Mouse (Mus musculus): ENCODE measurements around the gene Tm2d1. TPM values are rescaled to one million over a fixed set of nuclear protein-coding genes. Genes with fewer than 3 reads are reported as not detected.
"Not testable (repeated sequence)": the region's sequence is repeated elsewhere in the genome, so short reads cannot be mapped to it uniquely, and the experiment has no call there.

The Tm2d1 gene
- 44.9 and 60.3 TPM in 2 replicates for polyA plus RNA-seq (2011; ENCODE audit: insufficient read length, low read depth, missing spikeins)

DNA sequence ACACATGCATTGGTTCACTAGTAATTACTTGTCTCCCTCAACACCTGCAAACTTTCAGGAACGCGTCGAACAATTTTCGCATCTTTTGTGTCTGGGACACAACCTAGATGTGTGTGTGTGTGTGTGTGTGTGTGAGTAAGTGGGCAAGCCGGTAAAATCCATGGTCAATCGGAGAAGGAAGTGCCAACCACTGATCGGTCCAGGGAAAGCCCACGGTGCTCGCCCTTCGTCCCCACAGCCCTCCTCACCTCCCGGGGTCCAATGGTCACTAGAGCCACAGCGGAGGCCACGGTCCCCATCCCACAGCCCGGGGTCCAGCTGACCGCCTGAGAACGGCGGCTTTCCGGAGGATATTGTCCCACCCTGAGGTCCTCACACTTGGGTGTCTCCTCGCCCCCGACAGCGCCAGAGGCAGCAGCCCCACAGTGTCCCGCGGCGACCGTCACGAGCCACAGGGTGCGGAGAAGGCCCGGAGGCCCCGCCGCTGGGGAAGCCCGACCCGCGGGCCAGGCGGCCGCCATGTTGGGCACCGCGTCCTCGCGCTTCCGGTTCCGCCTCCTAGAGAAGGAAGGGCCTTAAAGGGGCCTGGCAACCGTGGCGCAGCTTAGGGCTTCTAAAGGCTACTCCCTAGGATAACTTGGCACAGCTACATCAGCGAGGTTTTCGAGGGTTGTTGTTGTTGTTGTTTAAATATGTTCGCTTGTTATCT, at the start of gene Tm2d1:
TSS of gene Tm2d1 (minus strand) at position 591 of the 709 bp plus-strand sequence.
- TF ChIP-seq CTCF (IDR thresholded peaks at IDR 0.05; ENCODE audit: borderline replicate concordance, insufficient read depth, low read length): no peak
- peak; percentile 95 for TF ChIP-seq POLR2A (IDR thresholded peaks at IDR 0.05; ENCODE audit: low read depth, low read length)
- Histone ChIP-seq H3K4me1 (ENCODE audit: control insufficient read depth, insufficient read depth, low read length) (no peaks in the 10 kb centered on the region), H3K4me3 (ENCODE audit: insufficient read depth, low read length) (peak within 1 kb of the TSS; percentile 97), H3K27ac (ENCODE audit: insufficient read depth, low read length) (no peak within 1 kb of the TSS)

DNA sequence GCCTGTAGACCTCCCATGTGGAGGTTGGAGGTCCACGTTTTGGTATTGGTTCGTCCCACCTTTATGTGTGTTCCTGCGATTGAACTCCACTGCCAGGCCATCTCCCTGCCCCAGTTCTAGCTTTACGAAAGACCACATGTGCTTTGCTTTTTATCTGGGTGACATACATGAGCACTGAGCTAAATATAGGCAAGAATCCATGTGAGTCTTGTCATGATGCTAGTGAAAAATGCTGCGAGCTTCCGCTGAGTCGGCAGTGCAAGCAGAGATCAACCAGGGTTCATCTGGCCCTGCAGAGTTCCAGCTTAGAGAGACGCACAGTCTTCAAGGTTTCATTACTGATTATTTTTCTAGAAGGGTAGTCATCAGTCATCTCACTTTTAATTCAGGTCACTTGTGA, 45.3 kb upstream of the Tm2d1 start:
- H3K4me3 ChIP-seq (ENCODE audit: insufficient read depth, low read length): no peak overlapping the region
- TF ChIP-seq CTCF (IDR thresholded peaks at IDR 0.05; ENCODE audit: borderline replicate concordance, insufficient read depth, low read length) (no peak), POLR2A (IDR thresholded peaks at IDR 0.05; ENCODE audit: low read depth, low read length) (no peak)
- H3K27ac ChIP-seq (ENCODE audit: insufficient read depth, low read length): no peak overlapping the region
- no peaks in the 10 kb centered on the region for H3K4me1 ChIP-seq (ENCODE audit: control insufficient read depth, insufficient read depth, low read length)

DNA sequence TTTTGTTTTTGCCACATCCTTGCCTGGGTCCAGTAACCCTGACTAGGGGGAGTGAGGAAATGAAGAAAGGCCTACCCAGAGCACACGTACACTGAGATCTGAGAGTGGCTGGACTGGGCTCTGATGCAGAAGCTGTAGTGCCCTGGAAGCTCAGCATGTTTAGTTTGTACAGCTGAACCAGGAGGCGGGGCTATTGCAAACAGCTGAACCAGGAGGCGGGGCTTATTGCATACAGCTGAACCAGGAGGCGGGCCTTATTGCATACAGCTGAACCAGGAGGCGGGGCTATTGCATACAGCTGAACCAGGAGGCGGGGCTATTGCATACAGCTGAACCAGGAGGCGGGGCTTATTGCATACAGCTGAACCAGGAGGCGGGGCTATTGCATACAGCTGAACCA, 32.0 kb upstream of the Tm2d1 start:
- not testable (repeated sequence) for H3K4me1 ChIP-seq (ENCODE audit: control insufficient read depth, insufficient read depth, low read length); H3K4me3 ChIP-seq (ENCODE audit: insufficient read depth, low read length); H3K27ac ChIP-seq (ENCODE audit: insufficient read depth, low read length)

GRCm38 (mm10) chr4:98408455-98408854, 25.3 kb upstream of the Tm2d1 start:
- TF ChIP-seq POLR2A (IDR thresholded peaks at IDR 0.05; ENCODE audit: low read depth, low read length): no peak
- no peak for TF ChIP-seq CTCF (IDR thresholded peaks at IDR 0.05; ENCODE audit: borderline replicate concordance, insufficient read depth, low read length)
- H3K4me3 ChIP-seq (ENCODE audit: insufficient read depth, low read length): no peak overlapping the region
- no peak overlapping the region for H3K27ac ChIP-seq (ENCODE audit: insufficient read depth, low read length)
- no peaks in the 10 kb centered on the region for H3K4me1 ChIP-seq (ENCODE audit: control insufficient read depth, insufficient read depth, low read length)

DNA sequence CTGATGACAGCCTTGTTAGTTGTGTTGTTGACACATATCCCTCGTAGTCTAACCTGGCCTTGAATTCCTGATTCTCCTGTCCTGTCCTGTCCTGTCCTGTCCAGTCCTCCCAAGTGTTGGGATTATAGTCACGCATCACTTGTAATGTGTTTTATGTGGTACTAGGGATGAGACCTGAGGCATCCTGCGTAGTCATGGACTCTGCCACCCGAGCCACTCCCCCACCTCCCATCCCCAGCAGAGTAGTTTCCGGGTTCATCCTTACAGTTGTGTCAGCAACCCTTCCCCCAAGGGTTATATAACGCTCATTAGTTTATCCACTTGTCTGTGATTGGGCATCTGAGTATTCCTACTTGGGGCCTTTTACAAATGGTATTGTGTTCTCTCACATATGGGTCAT, 21.3 kb upstream of the Tm2d1 start:
- no peak overlapping the region for H3K27ac ChIP-seq (ENCODE audit: insufficient read depth, low read length)
- H3K4me1 ChIP-seq (ENCODE audit: control insufficient read depth, insufficient read depth, low read length): peaks cover 5% of the 10 kb centered on the region
- no peak overlapping the region for H3K4me3 ChIP-seq (ENCODE audit: insufficient read depth, low read length)
- no peak for TF ChIP-seq CTCF (IDR thresholded peaks at IDR 0.05; ENCODE audit: borderline replicate concordance, insufficient read depth, low read length)
- TF ChIP-seq POLR2A (IDR thresholded peaks at IDR 0.05; ENCODE audit: low read depth, low read length): no peak

DNA sequence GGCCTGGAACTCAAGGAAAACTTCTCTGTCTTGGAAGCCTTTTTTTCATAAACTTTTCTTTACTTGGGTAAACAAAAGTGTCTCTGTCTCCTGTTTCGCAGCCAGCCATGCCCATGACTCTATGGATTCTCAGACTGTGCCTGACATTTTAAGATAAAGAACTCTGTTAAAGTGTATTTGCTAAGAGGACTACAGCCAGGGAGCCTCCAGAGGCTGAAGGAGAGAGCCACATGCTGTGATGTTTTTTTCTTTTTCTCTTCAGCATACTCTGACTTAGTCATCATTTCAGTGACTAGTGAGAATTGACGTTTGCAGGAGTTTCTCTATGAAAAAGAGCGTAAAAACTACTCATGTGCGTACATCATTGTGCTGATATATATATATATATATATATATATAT, 20.4 kb upstream of the Tm2d1 start:
- Histone ChIP-seq H3K27ac (ENCODE audit: insufficient read depth, low read length) (no peak overlapping the region), H3K4me3 (ENCODE audit: insufficient read depth, low read length) (no peak overlapping the region), H3K4me1 (ENCODE audit: control insufficient read depth, insufficient read depth, low read length) (peaks cover 5% of the 10 kb centered on the region)
- no peak for TF ChIP-seq POLR2A (IDR thresholded peaks at IDR 0.05; ENCODE audit: low read depth, low read length)
- no peak for TF ChIP-seq CTCF (IDR thresholded peaks at IDR 0.05; ENCODE audit: borderline replicate concordance, insufficient read depth, low read length)

DNA sequence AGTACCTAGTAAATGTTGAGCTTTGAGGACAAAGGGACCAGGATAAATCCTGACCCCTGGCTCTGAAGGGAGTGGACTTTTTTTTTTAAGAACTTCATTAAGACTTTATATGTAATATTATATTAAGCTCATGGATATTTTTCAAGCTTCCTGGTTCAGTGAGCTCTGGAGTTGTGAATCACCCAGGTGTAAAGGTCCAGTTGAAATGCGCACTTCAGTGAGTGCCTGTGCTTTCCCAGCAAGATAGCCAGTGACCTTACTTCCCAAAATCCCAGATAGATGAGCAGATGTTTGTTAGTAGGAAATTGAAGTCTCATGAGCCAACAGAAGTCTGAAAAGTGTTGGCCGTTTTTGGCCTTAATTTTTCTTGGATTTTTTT, 18.5 kb upstream of the Tm2d1 start:
- peaks cover 5% of the 10 kb centered on the region for H3K4me1 ChIP-seq (ENCODE audit: control insufficient read depth, insufficient read depth, low read length)
- TF ChIP-seq POLR2A (IDR thresholded peaks at IDR 0.05; ENCODE audit: low read depth, low read length): no peak
- TF ChIP-seq CTCF (IDR thresholded peaks at IDR 0.05; ENCODE audit: borderline replicate concordance, insufficient read depth, low read length): no peak
- H3K4me3 ChIP-seq (ENCODE audit: insufficient read depth, low read length): no peak overlapping the region
- peak overlapping the region; percentile 84 for H3K27ac ChIP-seq (ENCODE audit: insufficient read depth, low read length)

DNA sequence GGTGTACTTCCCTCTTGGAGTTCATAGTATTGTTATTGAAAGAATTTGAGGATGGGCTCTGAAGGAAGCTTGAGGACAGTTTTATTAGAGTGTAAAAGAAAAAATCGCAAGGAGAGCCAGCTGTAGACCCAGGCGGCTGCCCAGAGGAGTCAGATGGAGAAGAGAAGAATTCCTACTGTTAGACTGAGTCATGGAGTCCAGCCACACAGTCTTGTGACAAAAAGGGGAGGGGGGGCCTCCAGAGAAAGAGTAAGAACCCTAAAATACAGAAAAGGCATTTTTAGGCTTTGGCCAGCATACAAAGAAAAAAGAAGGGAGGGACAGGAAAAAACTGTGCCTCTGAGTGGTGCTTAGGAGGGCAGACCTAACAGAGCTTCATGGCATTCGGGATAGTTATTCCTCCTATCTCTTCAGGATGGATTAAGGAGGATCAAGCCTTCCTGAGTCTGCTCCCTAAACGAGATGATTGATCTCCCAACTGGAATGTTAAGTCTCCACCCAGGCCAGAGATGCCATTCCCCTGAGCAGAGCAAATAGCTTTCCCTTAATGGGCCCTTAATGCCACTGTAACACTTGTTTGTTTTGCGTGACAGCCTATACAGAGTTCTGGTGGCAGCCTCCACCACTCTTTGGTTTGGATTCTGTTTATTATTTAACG, 17.9 kb upstream of the Tm2d1 start:
- TF ChIP-seq POLR2A (IDR thresholded peaks at IDR 0.05; ENCODE audit: low read depth, low read length) (no peak), CTCF (IDR thresholded peaks at IDR 0.05; ENCODE audit: borderline replicate concordance, insufficient read depth, low read length) (no peak)
- peak overlapping the region; percentile 84 for H3K27ac ChIP-seq (ENCODE audit: insufficient read depth, low read length)

DNA sequence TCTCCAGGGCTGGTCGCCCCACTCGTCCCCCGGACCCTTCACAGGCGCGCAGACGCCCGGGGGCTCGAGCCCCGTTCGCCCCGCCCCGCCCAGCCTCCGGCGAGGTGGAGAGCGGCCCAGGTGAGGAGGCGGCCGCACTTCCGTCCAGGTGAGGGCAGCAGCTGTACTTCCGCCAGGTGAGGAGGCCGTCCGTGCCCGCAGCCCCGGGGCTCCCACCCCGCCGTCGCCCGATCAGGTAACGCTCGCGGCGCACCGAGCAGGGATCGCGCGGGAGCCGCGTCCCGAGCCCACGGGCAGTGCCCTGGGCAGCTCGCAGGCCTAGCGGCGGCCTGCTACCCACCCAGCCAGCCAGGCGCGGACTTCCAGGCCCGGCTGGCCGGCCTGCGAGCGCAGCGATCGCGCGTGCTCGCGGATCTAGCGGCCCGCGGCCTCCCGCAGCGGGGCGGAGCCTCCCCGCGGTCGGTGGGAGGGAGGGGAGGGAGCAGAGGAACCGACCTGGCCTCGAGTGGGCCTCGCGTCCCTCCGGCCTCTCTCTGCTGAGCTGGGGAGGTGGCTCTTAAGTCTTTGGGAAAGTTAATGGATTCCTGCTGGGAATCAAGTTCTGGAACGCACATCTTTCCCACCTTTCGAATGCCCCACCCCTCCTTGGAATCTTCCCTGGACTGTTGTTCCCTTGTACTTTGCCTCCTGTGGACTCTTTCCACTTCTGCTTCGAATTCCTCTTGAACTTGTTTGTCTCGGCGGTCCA, 12.8 kb upstream of the Tm2d1 start, which contains the start of gene Patj:
TSS of gene Patj (plus strand) at position 96 of the 748 bp plus-strand sequence.
- TF ChIP-seq POLR2A (IDR thresholded peaks at IDR 0.05; ENCODE audit: low read depth, low read length) (peak; percentile 54), CTCF (IDR thresholded peaks at IDR 0.05; ENCODE audit: borderline replicate concordance, insufficient read depth, low read length) (no peak)
- Histone ChIP-seq H3K4me3 (ENCODE audit: insufficient read depth, low read length) (peak within 1 kb of the TSS; percentile 50), H3K27ac (ENCODE audit: insufficient read depth, low read length) (no peak within 1 kb of the TSS; the same call in 1 of the 2 replicates), H3K4me1 (ENCODE audit: control insufficient read depth, insufficient read depth, low read length) (no peaks in the 10 kb centered on the region)

More for the DNA sequence above, 17.9 kb upstream of the Tm2d1 start:
- peaks cover 5% of the 10 kb centered on the region for H3K4me1 ChIP-seq (ENCODE audit: control insufficient read depth, insufficient read depth, low read length)
- no peak overlapping the region for H3K4me3 ChIP-seq (ENCODE audit: insufficient read depth, low read length)

DNA sequence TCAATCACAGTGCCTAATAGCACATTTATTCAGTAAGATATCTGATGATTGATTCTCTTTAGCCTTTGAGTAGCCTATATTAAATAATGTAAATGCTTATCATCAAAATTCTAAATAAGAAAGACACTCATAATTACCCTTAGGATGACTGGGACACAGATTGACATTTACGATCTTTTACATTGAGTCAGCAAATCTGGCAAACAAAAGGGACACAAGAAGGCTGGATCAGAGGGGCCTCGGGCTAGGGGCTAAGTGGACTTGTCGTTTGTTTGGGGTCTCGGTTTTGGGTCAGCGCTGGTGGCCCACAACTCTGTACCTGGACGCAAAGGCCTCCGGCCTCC, 12.2 kb upstream of the Tm2d1 start:
- TF ChIP-seq POLR2A (IDR thresholded peaks at IDR 0.05; ENCODE audit: low read depth, low read length) (no peak), CTCF (IDR thresholded peaks at IDR 0.05; ENCODE audit: borderline replicate concordance, insufficient read depth, low read length) (no peak)
- Histone ChIP-seq H3K27ac (ENCODE audit: insufficient read depth, low read length) (no peak overlapping the region), H3K4me1 (ENCODE audit: control insufficient read depth, insufficient read depth, low read length) (no peaks in the 10 kb centered on the region), H3K4me3 (ENCODE audit: insufficient read depth, low read length) (peak overlapping the region; percentile 50)
